Mouse (Mus musculus): Measurements from ENCODE around the gene Ccdc124.
"Not testable (repeated sequence)": the region's sequence is repeated elsewhere in the genome, so short reads cannot be mapped to it uniquely, and the experiment has no call there.

- TF ChIP-seq CTCF (IDR thresholded peaks at IDR 0.05; ENCODE audit: low read depth); EP300 (optimal IDR thresholded peaks at IDR 0.05): not testable (repeated sequence)
Measured at GRCm38 (mm10) chr8:70822594-70822993, 51.1 kb downstream of the Ccdc124 start.

All from stomach, postnatal 0 days (tissue).